ENCODE assay signal across 12 mouse cellular contexts in genomic region chr10:118441898-118442297, GRCm38 (mm10). TPM values are rescaled to one million over a fixed set of nuclear protein-coding genes. Genes with fewer than 3 reads are reported as not detected.
DNase-seq lines count a peak whose midpoint lies in the region; ATAC-seq and TF ChIP-seq lines count a peak whose summit lies in the region.
"Had no signal": no experiment of that assay in that cellular context is flagged by ENCODE, and none has a peak within 500 bp of the region (broad histone marks: within the 10 kb centered on the region; RNA-seq: fewer than 3 reads in every experiment).

No protein-coding gene starts in this region.

- no peaks in the 10 kb centered on the region for H3K9me3 ChIP-seq in heart, embryonic 12.5 days (replicated peaks)
- no peaks in the 10 kb centered on the region for H3K9me3 ChIP-seq in stomach, postnatal 0 days (ENCODE audit: control insufficient read depth, low read length)
- H3K9me3 ChIP-seq: embryonic facial prominence, embryonic 12.5 days; heart, embryonic 15.5 days; midbrain, embryonic 13.5 days had no signal

- DNase-seq in heart, postnatal 14 days, result peak; percentile 9 to 36
- peak; percentile 17 to 29 for DNase-seq in right cerebral cortex, adult 2 months (ENCODE audit: low spot score in 2 of 2)
- DNase-seq in right cerebral cortex, postnatal 14 days, result no peak
- DNase-seq in stomach, postnatal 0 days (ENCODE audit: low spot score), result no peak
- no peak for DNase-seq in cerebellum, postnatal 25 days
- DNase-seq in kidney, adult 9 months, result no peak

- peak; percentile 59 for TF ChIP-seq CTCF in stomach, postnatal 0 days (IDR thresholded peaks at IDR 0.05; ENCODE audit: low read depth)

- no peaks in the 10 kb centered on the region for H3K36me3 ChIP-seq in heart, embryonic 12.5 days
- H3K36me3 ChIP-seq in stomach, postnatal 0 days (ENCODE audit: control insufficient read depth, insufficient read depth, low read length), result no peaks in the 10 kb centered on the region
- H3K36me3 ChIP-seq: embryonic facial prominence, embryonic 12.5 days; heart, embryonic 15.5 days; midbrain, embryonic 13.5 days had no signal

- 66% methylated on average over 3 of the region's 3 CpGs for WGBS in heart, embryonic 12.5 days
- WGBS in stomach, postnatal 0 days, result 64% methylated on average over 3 of the region's 3 CpGs

- no peak for TF ChIP-seq EP300 in stomach, postnatal 0 days (optimal IDR thresholded peaks at IDR 0.05)

- H3K4me2 ChIP-seq in heart, embryonic 12.5 days, result no peak overlapping the region
- no peak overlapping the region for H3K4me2 ChIP-seq in stomach, postnatal 0 days (replicated peaks; ENCODE audit: low read depth)
- H3K4me2 ChIP-seq: embryonic facial prominence, embryonic 12.5 days; heart, embryonic 15.5 days; midbrain, embryonic 13.5 days had no signal

- H3K4me3 ChIP-seq in heart, embryonic 12.5 days, result no peak overlapping the region
- H3K4me3 ChIP-seq in stomach, postnatal 0 days (ENCODE audit: low read depth, low read length), result no peak overlapping the region
- H3K4me3 ChIP-seq: embryonic facial prominence, embryonic 12.5 days; heart, embryonic 15.5 days; midbrain, embryonic 13.5 days had no signal

- intact Hi-C loops in heart, postnatal 14 days (cut with DNase I), result loop anchor here (5.0 kb wide), 1 partner anchor 105 kb away; no protein-coding TSS in a partner anchor

- H3K9ac ChIP-seq in heart, embryonic 12.5 days, result no peak overlapping the region
- H3K9ac ChIP-seq in stomach, postnatal 0 days (ENCODE audit: low read length), result no peak overlapping the region
- H3K9ac ChIP-seq: embryonic facial prominence, embryonic 12.5 days; heart, embryonic 15.5 days; midbrain, embryonic 13.5 days had no signal

- no peak for ATAC-seq in heart, embryonic 12.5 days (ENCODE audit: insufficient number of reproducible peaks, low FRiP score)
- peak; percentile 73 for ATAC-seq in inflammation-experienced regulatory T-cells, adult 6 months
- ATAC-seq in stomach, postnatal 0 days (ENCODE audit: low FRiP score, low TSS enrichment), result no peak
- ATAC-seq: midbrain, embryonic 13.5 days had no signal

- no peak overlapping the region for H3K27ac ChIP-seq in heart, embryonic 12.5 days (ENCODE audit: poor library complexity, severe bottlenecking)
- H3K27ac ChIP-seq in stomach, postnatal 0 days (replicated peaks), result no peak overlapping the region
- H3K27ac ChIP-seq: embryonic facial prominence, embryonic 12.5 days; heart, embryonic 15.5 days; midbrain, embryonic 13.5 days had no signal

- H3K4me1 ChIP-seq in heart, embryonic 12.5 days (replicated peaks), result no peaks in the 10 kb centered on the region
- no peaks in the 10 kb centered on the region for H3K4me1 ChIP-seq in stomach, postnatal 0 days (replicated peaks; ENCODE audit: control insufficient read depth, insufficient read depth)
- H3K4me1 ChIP-seq: embryonic facial prominence, embryonic 12.5 days; midbrain, embryonic 13.5 days had no signal

- no peaks in the 10 kb centered on the region for H3K27me3 ChIP-seq in heart, embryonic 12.5 days (replicated peaks)
- no peaks in the 10 kb centered on the region for H3K27me3 ChIP-seq in stomach, postnatal 0 days (ENCODE audit: control insufficient read depth, insufficient read depth, low read length)
- H3K27me3 ChIP-seq: embryonic facial prominence, embryonic 12.5 days; heart, embryonic 15.5 days; midbrain, embryonic 13.5 days had no signal

RNA-seq across cellular contexts. Expression of gene Ifng, which starts 1.1 kb away (rescaled TPM):
- not detected for total RNA-seq in heart, postnatal 14 days (2021)
- polyA plus RNA-seq in heart, embryonic 12.5 days (2016; fragmentation: Nextera tagmentation; extraction: Ambion mirVana), result not detected in 2 replicates
- 10 to 100 TPM; 12.8 to 71.7 (median 14.6) TPM for polyA plus RNA-seq in inflammation-experienced regulatory T-cells, adult 6 months (2017; shearing (Covaris generic))
- not detected in 2 replicates for polyA plus RNA-seq in stomach, postnatal 0 days (2015; fragmentation: Nextera tagmentation; extraction: Ambion mirVana)
- total RNA-seq: left cerebral cortex, postnatal 10 days had no signal
- polyA plus RNA-seq: embryonic facial prominence, embryonic 12.5 days; heart, embryonic 15.5 days; midbrain, embryonic 13.5 days had no signal

Comparison
In these comparisons a context has a peak if more than half of its experiments do, and no peak if none do; other contexts are left out.
1. DNase-seq: peak in heart, postnatal 14 days (2 of 2) and right cerebral cortex, adult 2 months (2 of 2); none in right cerebral cortex, postnatal 14 days (single experiment), stomach, postnatal 0 days (single experiment), cerebellum, postnatal 25 days (0 of 2) and kidney, adult 9 months (single experiment).
2. RNA of gene Ifng, which starts 1.1 kb away (polyA plus RNA-seq): 12.8 to 71.7 TPM in inflammation-experienced regulatory T-cells, adult 6 months; not detected in stomach, postnatal 0 days and not detected in heart, embryonic 12.5 days; every median in the first group is over 10 times any median in the second.